Mouse (Mus musculus): ENCODE measurements around the gene Gdf2. TPM values are rescaled to one million over a fixed set of nuclear protein-coding genes. Genes with fewer than 3 reads are reported as not detected.

Gene Gdf2
- polyA plus RNA-seq, 1 experiment = not detected

- no peak for TF ChIP-seq E2F4 (IDR thresholded peaks at IDR 0.05; ENCODE audit: insufficient read depth)
- no peak for TF ChIP-seq MYOD1 (IDR thresholded peaks at IDR 0.05; ENCODE audit: control insufficient read depth in 1 of 3, insufficient read length in 2 of 3, low read depth in 2 of 3)
- no peak for TF ChIP-seq SRF (IDR thresholded peaks at IDR 0.05; ENCODE audit: control insufficient read depth, insufficient read length, low read depth)
- no peak for TF ChIP-seq MYOG (IDR thresholded peaks at IDR 0.05; ENCODE audit: control insufficient read depth in 1 of 3, insufficient read depth in 1 of 3, insufficient read length in 2 of 3, low read depth in 2 of 3)
- no peak for TF ChIP-seq POLR2AphosphoS2 (IDR thresholded peaks at IDR 0.05; ENCODE audit: insufficient read length, low read depth)
- TF ChIP-seq REST (IDR thresholded peaks at IDR 0.05; ENCODE audit: insufficient read depth, insufficient read length) = no peak
- no peak for TF ChIP-seq USF1 (IDR thresholded peaks at IDR 0.05; ENCODE audit: low read depth)
- no peak for TF ChIP-seq POLR2A (IDR thresholded peaks at IDR 0.05; ENCODE audit: insufficient read length, low read depth)
- TF ChIP-seq MAX (IDR thresholded peaks at IDR 0.05; ENCODE audit: low read depth) = no peak
- no peak for TF ChIP-seq TCF3 (IDR thresholded peaks at IDR 0.05; ENCODE audit: insufficient read length, low read depth)
- no peak for TF ChIP-seq CEBPB (IDR thresholded peaks at IDR 0.05; ENCODE audit: insufficient read depth, poor library complexity, severe bottlenecking)
- no peak for TF ChIP-seq TCF12 (IDR thresholded peaks at IDR 0.05; ENCODE audit: insufficient read depth, poor library complexity, severe bottlenecking)
- Histone ChIP-seq H3ac (ENCODE audit: control insufficient read depth, insufficient read length) (no peak overlapping the region), H3K27me3 (ENCODE audit: control insufficient read depth, insufficient read depth, insufficient read length) (no peaks in the 10 kb centered on the region), H3K4me3 (no peak overlapping the region), H3K36me3 (ENCODE audit: control insufficient read depth, insufficient read depth) (no peaks in the 10 kb centered on the region), H3K4me2 (ENCODE audit: low read depth) (no peak overlapping the region), H3K79me2 (ENCODE audit: control insufficient read depth, insufficient read depth) (no peaks in the 10 kb centered on the region)
Measured at GRCm38 (mm10) chr14:33903199-33903598, 37.6 kb upstream of the Gdf2 start.

- Histone ChIP-seq H3K27me3 (ENCODE audit: control insufficient read depth, insufficient read depth, insufficient read length) (no peaks in the 10 kb centered on the region), H3K36me3 (ENCODE audit: control insufficient read depth, insufficient read depth) (no peaks in the 10 kb centered on the region), H3K79me2 (ENCODE audit: control insufficient read depth, insufficient read depth) (no peaks in the 10 kb centered on the region), H3K4me2 (ENCODE audit: low read depth) (no peak overlapping the region), H3K4me3 (no peak overlapping the region), H3ac (ENCODE audit: control insufficient read depth, insufficient read length) (no peak overlapping the region)
- no peak for TF ChIP-seq POLR2A (IDR thresholded peaks at IDR 0.05; ENCODE audit: insufficient read length, low read depth)
- TF ChIP-seq CEBPB (IDR thresholded peaks at IDR 0.05; ENCODE audit: insufficient read depth, poor library complexity, severe bottlenecking) = no peak
- TF ChIP-seq MYOD1 (IDR thresholded peaks at IDR 0.05; ENCODE audit: control insufficient read depth in 1 of 3, insufficient read length in 2 of 3, low read depth in 2 of 3) = no peak
- no peak for TF ChIP-seq SRF (IDR thresholded peaks at IDR 0.05; ENCODE audit: control insufficient read depth, insufficient read length, low read depth)
- no peak for TF ChIP-seq TCF3 (IDR thresholded peaks at IDR 0.05; ENCODE audit: insufficient read length, low read depth)
- no peak for TF ChIP-seq REST (IDR thresholded peaks at IDR 0.05; ENCODE audit: insufficient read depth, insufficient read length)
- no peak for TF ChIP-seq TCF12 (IDR thresholded peaks at IDR 0.05; ENCODE audit: insufficient read depth, poor library complexity, severe bottlenecking)
- TF ChIP-seq USF1 (IDR thresholded peaks at IDR 0.05; ENCODE audit: low read depth) = no peak
- no peak for TF ChIP-seq E2F4 (IDR thresholded peaks at IDR 0.05; ENCODE audit: insufficient read depth)
- no peak for TF ChIP-seq POLR2AphosphoS2 (IDR thresholded peaks at IDR 0.05; ENCODE audit: insufficient read length, low read depth)
- TF ChIP-seq MAX (IDR thresholded peaks at IDR 0.05; ENCODE audit: low read depth) = no peak
Measured at GRCm38 (mm10) chr14:33904851-33905250, 36.0 kb upstream of the Gdf2 start.

- H3K36me3 ChIP-seq (ENCODE audit: control insufficient read depth, insufficient read depth) = no peaks in the 10 kb centered on the region
- H3K4me2 ChIP-seq (ENCODE audit: low read depth) = no peak overlapping the region
- H3ac ChIP-seq (ENCODE audit: control insufficient read depth, insufficient read length) = no peak overlapping the region
- TF ChIP-seq E2F4 (IDR thresholded peaks at IDR 0.05; ENCODE audit: insufficient read depth) = no peak
- TF ChIP-seq CEBPB (IDR thresholded peaks at IDR 0.05; ENCODE audit: insufficient read depth, poor library complexity, severe bottlenecking) = no peak
- no peak for TF ChIP-seq MYOG (IDR thresholded peaks at IDR 0.05; ENCODE audit: control insufficient read depth in 1 of 3, insufficient read depth in 1 of 3, insufficient read length in 2 of 3, low read depth in 2 of 3)
- no peak for TF ChIP-seq MYOD1 (IDR thresholded peaks at IDR 0.05; ENCODE audit: control insufficient read depth in 1 of 3, insufficient read length in 2 of 3, low read depth in 2 of 3)
- no peak for TF ChIP-seq TCF12 (IDR thresholded peaks at IDR 0.05; ENCODE audit: insufficient read depth, poor library complexity, severe bottlenecking)
- TF ChIP-seq USF1 (IDR thresholded peaks at IDR 0.05; ENCODE audit: low read depth) = no peak
- TF ChIP-seq POLR2AphosphoS2 (IDR thresholded peaks at IDR 0.05; ENCODE audit: insufficient read length, low read depth) = no peak
- TF ChIP-seq POLR2A (IDR thresholded peaks at IDR 0.05; ENCODE audit: insufficient read length, low read depth) = no peak
- TF ChIP-seq SRF (IDR thresholded peaks at IDR 0.05; ENCODE audit: control insufficient read depth, insufficient read length, low read depth) = no peak
- TF ChIP-seq REST (IDR thresholded peaks at IDR 0.05; ENCODE audit: insufficient read depth, insufficient read length) = no peak
- TF ChIP-seq TCF3 (IDR thresholded peaks at IDR 0.05; ENCODE audit: insufficient read length, low read depth) = no peak
- TF ChIP-seq MAX (IDR thresholded peaks at IDR 0.05; ENCODE audit: low read depth) = no peak
- H3K4me3 ChIP-seq = no peak overlapping the region
- peaks cover 9% of the 10 kb centered on the region for H3K27me3 ChIP-seq (ENCODE audit: control insufficient read depth, insufficient read depth, insufficient read length)
- H3K79me2 ChIP-seq (ENCODE audit: control insufficient read depth, insufficient read depth) = no peaks in the 10 kb centered on the region
Measured at GRCm38 (mm10) chr14:33913727-33914126, 27.1 kb upstream of the Gdf2 start.

GRCm38 (mm10) chr14:33914206-33914605, 26.6 kb upstream of the Gdf2 start:
- peaks cover 10% of the 10 kb centered on the region for H3K27me3 ChIP-seq (ENCODE audit: control insufficient read depth, insufficient read depth, insufficient read length)
- no peak overlapping the region for H3K4me2 ChIP-seq (ENCODE audit: low read depth)
- H3K4me3 ChIP-seq = no peak overlapping the region

More at GRCm38 (mm10) chr14:33914206-33914605, 26.6 kb upstream of the Gdf2 start:
- Histone ChIP-seq H3ac (ENCODE audit: control insufficient read depth, insufficient read length) (no peak overlapping the region), H3K79me2 (ENCODE audit: control insufficient read depth, insufficient read depth) (no peaks in the 10 kb centered on the region), H3K36me3 (ENCODE audit: control insufficient read depth, insufficient read depth) (no peaks in the 10 kb centered on the region)
- no peak for TF ChIP-seq POLR2AphosphoS2 (IDR thresholded peaks at IDR 0.05; ENCODE audit: insufficient read length, low read depth)
- no peak for TF ChIP-seq MAX (IDR thresholded peaks at IDR 0.05; ENCODE audit: low read depth)
- no peak for TF ChIP-seq CEBPB (IDR thresholded peaks at IDR 0.05; ENCODE audit: insufficient read depth, poor library complexity, severe bottlenecking)
- TF ChIP-seq MYOG (IDR thresholded peaks at IDR 0.05; ENCODE audit: control insufficient read depth in 1 of 3, insufficient read depth in 1 of 3, insufficient read length in 2 of 3, low read depth in 2 of 3) = no peak
- TF ChIP-seq SRF (IDR thresholded peaks at IDR 0.05; ENCODE audit: control insufficient read depth, insufficient read length, low read depth) = no peak
- TF ChIP-seq TCF3 (IDR thresholded peaks at IDR 0.05; ENCODE audit: insufficient read length, low read depth) = no peak
- no peak for TF ChIP-seq REST (IDR thresholded peaks at IDR 0.05; ENCODE audit: insufficient read depth, insufficient read length)
- no peak for TF ChIP-seq E2F4 (IDR thresholded peaks at IDR 0.05; ENCODE audit: insufficient read depth)

All from myocyte (in vitro differentiated cells).